Mouse (Mus musculus): ENCODE results near the gene Klf14. TPM values are rescaled to one million over a fixed set of nuclear protein-coding genes. Genes with fewer than 3 reads are reported as not detected.

Klf14 gene
- polyA plus RNA-seq, 1 experiment from 2014 or later, result 0.28 TPM

GRCm38 (mm10) chr6:30957784-30958735 lies 818 bp downstream of the Klf14 start:
- Histone ChIP-seq H3K9ac (ENCODE audit: low read depth, low read length) (no peak overlapping the region), H3K4me1 (ENCODE audit: control insufficient read depth, insufficient read depth, low read length) (no peaks in the 10 kb centered on the region), H3K4me2 (ENCODE audit: low read length) (peak overlapping the region; percentile 63), H3K36me3 (ENCODE audit: control insufficient read depth, insufficient read depth, low read length) (peaks cover 7% of the 10 kb centered on the region), H3K9me3 (replicated peaks; ENCODE audit: control insufficient read depth, low read length, poor library complexity, severe bottlenecking) (peaks cover 45% of the 10 kb centered on the region), H3K4me3 (ENCODE audit: low read depth, low read length) (peak overlapping the region; percentile 43), H3K27ac (ENCODE audit: low read length) (no peak overlapping the region), H3K27me3 (ENCODE audit: control insufficient read depth, insufficient read depth, low read depth, low read length) (peaks cover 56% of the 10 kb centered on the region)
- 2% methylated on average over 77 of the region's 84 CpGs for WGBS
- ATAC-seq, result peak; percentile 48

- H3K36me3 ChIP-seq (ENCODE audit: control insufficient read depth, insufficient read depth, low read length), result no peaks in the 10 kb centered on the region
- H3K4me2 ChIP-seq (ENCODE audit: low read length), result no peak overlapping the region
- no peak overlapping the region for H3K4me3 ChIP-seq (ENCODE audit: low read depth, low read length)
- no peak for ATAC-seq
- H3K4me1 ChIP-seq (ENCODE audit: control insufficient read depth, insufficient read depth, low read length), result no peaks in the 10 kb centered on the region
- H3K9me3 ChIP-seq (replicated peaks; ENCODE audit: control insufficient read depth, low read length, poor library complexity, severe bottlenecking), result no peaks in the 10 kb centered on the region
- WGBS, result 65% methylated on average over 5 of the region's 5 CpGs
- H3K27me3 ChIP-seq (ENCODE audit: control insufficient read depth, insufficient read depth, low read depth, low read length), result no peaks in the 10 kb centered on the region
- no peak overlapping the region for H3K9ac ChIP-seq (ENCODE audit: low read depth, low read length)
- H3K27ac ChIP-seq (ENCODE audit: low read length), result no peak overlapping the region
Measured at GRCm38 (mm10) chr6:30939264-30939663, 19.6 kb downstream of the Klf14 start.

GRCm38 (mm10) chr6:30922821-30923220 lies 36.1 kb downstream of the Klf14 start:
- no peaks in the 10 kb centered on the region for H3K9me3 ChIP-seq (replicated peaks; ENCODE audit: control insufficient read depth, low read length, poor library complexity, severe bottlenecking)
- no peak for ATAC-seq
- no peaks in the 10 kb centered on the region for H3K36me3 ChIP-seq (ENCODE audit: control insufficient read depth, insufficient read depth, low read length)
- H3K27ac ChIP-seq (ENCODE audit: low read length), result no peak overlapping the region
- no peak overlapping the region for H3K9ac ChIP-seq (ENCODE audit: low read depth, low read length)
- no peak overlapping the region for H3K4me2 ChIP-seq (ENCODE audit: low read length)
- H3K4me1 ChIP-seq (ENCODE audit: control insufficient read depth, insufficient read depth, low read length), result no peaks in the 10 kb centered on the region
- WGBS, result 46% methylated on average over 2 of the region's 2 CpGs
- H3K4me3 ChIP-seq (ENCODE audit: low read depth, low read length), result no peak overlapping the region
- H3K27me3 ChIP-seq (ENCODE audit: control insufficient read depth, insufficient read depth, low read depth, low read length), result no peaks in the 10 kb centered on the region

GRCm38 (mm10) chr6:30921826-30922225 lies 37.1 kb downstream of the Klf14 start:
- peak overlapping the region; percentile 67; the same call in 1 of the 2 replicates for H3K4me2 ChIP-seq (ENCODE audit: low read length)
- no peak overlapping the region; the same call in 1 of the 2 replicates for H3K4me3 ChIP-seq (ENCODE audit: low read depth, low read length)
- H3K36me3 ChIP-seq (ENCODE audit: control insufficient read depth, insufficient read depth, low read length), result no peaks in the 10 kb centered on the region
- no peaks in the 10 kb centered on the region for H3K4me1 ChIP-seq (ENCODE audit: control insufficient read depth, insufficient read depth, low read length)
- H3K27ac ChIP-seq (ENCODE audit: low read length), result no peak overlapping the region
- H3K9me3 ChIP-seq (replicated peaks; ENCODE audit: control insufficient read depth, low read length, poor library complexity, severe bottlenecking), result no peaks in the 10 kb centered on the region
- H3K27me3 ChIP-seq (ENCODE audit: control insufficient read depth, insufficient read depth, low read depth, low read length), result no peaks in the 10 kb centered on the region
- no peak for ATAC-seq
- 62% methylated on average over 10 of the region's 11 CpGs for WGBS
- no peak overlapping the region for H3K9ac ChIP-seq (ENCODE audit: low read depth, low read length)

GRCm38 (mm10) chr6:30920834-30921675 lies 37.8 kb downstream of the Klf14 start:
- Histone ChIP-seq H3K4me1 (ENCODE audit: control insufficient read depth, insufficient read depth, low read length) (no peaks in the 10 kb centered on the region), H3K27me3 (ENCODE audit: control insufficient read depth, insufficient read depth, low read depth, low read length) (no peaks in the 10 kb centered on the region), H3K27ac (ENCODE audit: low read length) (peak overlapping the region; percentile 44), H3K36me3 (ENCODE audit: control insufficient read depth, insufficient read depth, low read length) (no peaks in the 10 kb centered on the region), H3K9ac (ENCODE audit: low read depth, low read length) (peak overlapping the region; percentile 61), H3K4me3 (ENCODE audit: low read depth, low read length) (peak overlapping the region; percentile 39), H3K4me2 (ENCODE audit: low read length) (peak overlapping the region; percentile 67), H3K9me3 (replicated peaks; ENCODE audit: control insufficient read depth, low read length, poor library complexity, severe bottlenecking) (no peaks in the 10 kb centered on the region)
- 0 out of 2 replicates have a peak, but pooled peaks have one; percentile 39 for ATAC-seq
- 23% methylated on average over 21 of the region's 21 CpGs for WGBS

DNA sequence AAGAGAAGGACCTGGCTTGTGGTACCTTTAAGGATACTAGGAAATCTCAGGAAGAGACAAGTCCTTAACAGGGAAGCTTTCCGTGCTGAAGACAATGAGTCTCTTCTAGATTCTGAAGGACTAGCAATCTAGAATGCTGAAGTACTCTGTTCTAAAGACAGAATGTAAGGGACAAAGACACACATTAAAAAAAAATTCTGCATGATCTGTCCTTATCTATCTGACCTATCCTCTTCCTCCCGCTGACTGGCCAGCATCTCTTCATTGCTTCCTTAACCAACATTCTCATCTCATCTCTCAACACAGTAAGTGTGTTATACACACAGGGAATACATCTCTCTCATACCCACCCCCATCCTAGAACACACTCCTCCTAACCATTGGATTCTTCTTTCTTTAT lies 43.4 kb downstream of the Klf14 start, which contains the start of gene Tsga13:
Gene Tsga13, minus strand, starts transcription at position 101 of the 400 bp plus-strand sequence.
- Histone ChIP-seq H3K9me3 (replicated peaks; ENCODE audit: control insufficient read depth, low read length, poor library complexity, severe bottlenecking) (no peaks in the 10 kb centered on the region), H3K9ac (ENCODE audit: low read depth, low read length) (no peak within 1 kb of the TSS), H3K4me2 (ENCODE audit: low read length) (no peak within 1 kb of the TSS), H3K4me3 (ENCODE audit: low read depth, low read length) (no peak within 1 kb of the TSS), H3K36me3 (ENCODE audit: control insufficient read depth, insufficient read depth, low read length) (no peaks in the 10 kb centered on the region), H3K27ac (ENCODE audit: low read length) (no peak within 1 kb of the TSS), H3K27me3 (ENCODE audit: control insufficient read depth, insufficient read depth, low read depth, low read length) (no peaks in the 10 kb centered on the region), H3K4me1 (ENCODE audit: control insufficient read depth, insufficient read depth, low read length) (no peaks in the 10 kb centered on the region)
- ATAC-seq, result no peak
- 95% methylated on average over 2 of the region's 2 CpGs for WGBS

GRCm38 (mm10) chr6:30907970-30908369 lies 50.9 kb downstream of the Klf14 start:
- no peak overlapping the region for H3K4me2 ChIP-seq (ENCODE audit: low read length)
- WGBS, result 38% methylated on average over 3 of the region's 3 CpGs
- H3K27me3 ChIP-seq (ENCODE audit: control insufficient read depth, insufficient read depth, low read depth, low read length), result no peaks in the 10 kb centered on the region
- H3K4me3 ChIP-seq (ENCODE audit: low read depth, low read length), result no peak overlapping the region
- H3K9ac ChIP-seq (ENCODE audit: low read depth, low read length), result peak overlapping the region; percentile 44; the same call in 1 of the 2 replicates
- peaks cover 7% of the 10 kb centered on the region for H3K4me1 ChIP-seq (ENCODE audit: control insufficient read depth, insufficient read depth, low read length)
- no peaks in the 10 kb centered on the region for H3K9me3 ChIP-seq (replicated peaks; ENCODE audit: control insufficient read depth, low read length, poor library complexity, severe bottlenecking)
- H3K27ac ChIP-seq (ENCODE audit: low read length), result peak overlapping the region; percentile 58; the same call in 1 of the 2 replicates
- no peak for ATAC-seq
- no peaks in the 10 kb centered on the region for H3K36me3 ChIP-seq (ENCODE audit: control insufficient read depth, insufficient read depth, low read length)

All from midbrain, embryonic 16.5 days (tissue).